Mouse (Mus musculus) olfactory bulb, adult 2 months (tissue): Measurements from ENCODE around the gene Olfr654.

Experiments used
- CTCF ChIP-seq: fragments of 200-500 bp; IDR thresholded peaks from 2 replicates; pipeline ENCODE4 v1.5.1; 2012; ENCODE audit warnings: low read depth, mild to moderate bottlenecking, low read length, moderate library complexity; ENCODE audit not compliant: insufficient read depth
- POLR2A ChIP-seq: fragments of 200-500 bp; IDR thresholded peaks from 2 replicates; pipeline ENCODE4 v1.6.1; 2012; ENCODE audit warnings: mild to moderate bottlenecking, low read depth, low read length, moderate library complexity; ENCODE audit not compliant: insufficient read depth

- no peak for TF ChIP-seq CTCF
- no peak for TF ChIP-seq POLR2A
Measured at GRCm38 (mm10) chr7:104549833-104550232, 37.0 kb upstream of the Olfr654 start, which contains the start of gene Olfr651.
